In the genomic region with DNA sequence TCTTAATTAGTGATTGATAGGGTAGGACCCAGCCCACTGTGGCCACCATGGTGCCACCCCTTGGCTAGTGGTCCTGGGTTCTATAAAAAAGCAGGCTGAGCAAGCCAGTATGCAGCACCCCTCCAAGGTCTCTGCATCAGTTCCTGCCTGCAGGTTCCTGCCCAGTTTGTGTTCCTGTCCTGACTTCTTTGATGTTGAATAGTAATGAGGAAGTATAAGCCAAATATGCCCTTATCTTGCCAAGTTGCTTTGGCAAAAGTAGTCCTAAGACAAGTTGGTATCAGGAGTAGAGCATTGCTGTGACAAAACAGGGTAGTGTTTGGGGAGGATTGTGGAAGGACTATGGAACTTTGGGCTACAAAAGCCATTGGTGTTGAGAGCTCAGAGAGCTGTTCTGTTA, we compare ENCODE assay signal across 15 mouse cellular contexts.
"Had no signal": no experiment of that assay in that cellular context is flagged by ENCODE, and none has a peak within 500 bp of the region (broad histone marks: within the 10 kb centered on the region; RNA-seq: fewer than 3 reads in every experiment).

No protein-coding gene starts in this region.

- H3K4me1 ChIP-seq: neural tube, embryonic 15.5 days had no signal

- H3K9me3 ChIP-seq: neural tube, embryonic 15.5 days; stomach, embryonic 15.5 days had no signal

- DNase-seq: retina, postnatal 1 day; right cerebral cortex, adult 18-20 months; right cerebral cortex, postnatal 14 days; right cerebral cortex, postnatal 25 days; right cerebral cortex, postnatal 4 days; spleen, adult 18-20 months; thymus, adult 18-20 months; thymus, adult 2 months; thymus, postnatal 14 days; thymus, postnatal 25 days; thymus, postnatal 36 days; thymus, postnatal 4 days had no signal

- H3K36me3 ChIP-seq: neural tube, embryonic 15.5 days; stomach, embryonic 15.5 days had no signal

- H3K4me3 ChIP-seq: neural tube, embryonic 15.5 days; stomach, embryonic 15.5 days had no signal

- H3K27me3 ChIP-seq: neural tube, embryonic 15.5 days; stomach, embryonic 15.5 days had no signal

- H3K27ac ChIP-seq: neural tube, embryonic 15.5 days; stomach, embryonic 15.5 days; stomach, postnatal 0 days had no signal

- H3K9ac ChIP-seq: neural tube, embryonic 15.5 days; stomach, embryonic 15.5 days had no signal

- H3K4me2 ChIP-seq: neural tube, embryonic 15.5 days; stomach, embryonic 15.5 days had no signal
